Mouse (Mus musculus) hindbrain, embryonic 11.5 days (tissue): ENCODE measurements around the gene Lipe. TPM values are rescaled to one million over a fixed set of nuclear protein-coding genes. Genes with fewer than 3 reads are reported as not detected.
"Not testable (repeated sequence)": the region's sequence is repeated elsewhere in the genome, so short reads cannot be mapped to it uniquely, and the experiment has no call there.

Source experiments
- ATAC-seq: fragments of 200-750 bp; cut with Nextera tagmentation; 2 replicates; pipeline ENCODE4 v1.8.0; 2017; ENCODE audit warnings: mild to moderate bottlenecking, moderate TSS enrichment, moderate library complexity; ENCODE audit not compliant: low FRiP score
- DNase-seq: peaks from one replicate; pipeline ENCODE4 v3.0.0-alpha.2; 2015; ENCODE audit warnings: low spot score
- H3K27ac ChIP-seq: fragments of 300-500 bp; sonication (generic); 2 replicates; pipeline ENCODE4 v1.5.1; 2014; ENCODE audit warnings: mild to moderate bottlenecking, low read depth, low read length
- H3K27me3 ChIP-seq: fragments of 300-500 bp; sonication (generic); 2 replicates; pipeline ENCODE4 v1.6.1; 2014; ENCODE audit warnings: mild to moderate bottlenecking, low read length, moderate library complexity, mixed read lengths; ENCODE audit not compliant: control insufficient read depth, insufficient read depth
- H3K36me3 ChIP-seq: fragments of 300-500 bp; sonication (generic); 2 replicates; pipeline ENCODE4 v1.6.1; 2014; ENCODE audit warnings: mild to moderate bottlenecking, low read length, moderate library complexity, mixed read lengths; ENCODE audit not compliant: control insufficient read depth, insufficient read depth
- H3K4me1 ChIP-seq: fragments of 300-500 bp; sonication (generic); replicated peaks from 2 replicates; pipeline ENCODE4 v1.6.1; 2014; ENCODE audit warnings: low read length, mixed read lengths; ENCODE audit not compliant: control insufficient read depth, insufficient read depth
- H3K4me2 ChIP-seq: fragments of 300-500 bp; sonication (generic); replicated peaks from 2 replicates; pipeline ENCODE4 v1.6.1; 2014; ENCODE audit warnings: mild to moderate bottlenecking, low read depth, low read length
- H3K4me3 ChIP-seq: fragments of 300-500 bp; sonication (generic); 2 replicates; pipeline ENCODE4 v1.5.1; 2014; ENCODE audit warnings: low read depth, low read length
- H3K9ac ChIP-seq: fragments of 300-500 bp; sonication (generic); 2 replicates; pipeline ENCODE4 v1.6.1; 2014; ENCODE audit warnings: low read depth, low read length
- H3K9me3 ChIP-seq: fragments of 300-500 bp; sonication (generic); 2 replicates; pipeline ENCODE4 v1.6.1; 2016; ENCODE audit warnings: low read length; ENCODE audit not compliant: control insufficient read depth
- WGBS: fragments of 180-500 bp; shearing (Covaris S2); extraction: QIAGEN DNeasy Blood & Tissue Kit; methylation state at CpG from one replicate; pipeline ENCODE4 v1.1.7; 2014; 5-methylcytosine and 5-hydroxymethylcytosine counted together
- polyA plus RNA-seq: library from polyadenylated mRNA; unstranded; fragments of >200 nt; fragmentation: Nextera tagmentation; extraction: Ambion mirVana; gene quantifications from 2 replicates; pipeline ENCODE4 v1.2.1, GENCODE M21; 2014

Lipe gene
- polyA plus RNA-seq, 1 experiment from 2014 or later, result 2.6 TPM

- no peak for ATAC-seq
- WGBS, result 82% methylated on average over 7 of the region's 7 CpGs
- H3K9ac ChIP-seq, result no peak overlapping the region
- DNase-seq, result no peak
- no peak overlapping the region for H3K27ac ChIP-seq
- no peaks in the 10 kb centered on the region for H3K27me3 ChIP-seq
- H3K4me3 ChIP-seq, result no peak overlapping the region
- no peak overlapping the region for H3K4me2 ChIP-seq
- H3K9me3 ChIP-seq, result no peaks in the 10 kb centered on the region
- H3K36me3 ChIP-seq, result no peaks in the 10 kb centered on the region
- H3K4me1 ChIP-seq, result no peaks in the 10 kb centered on the region
Measured at GRCm38 (mm10) chr7:25406468-25406867, 8.0 kb upstream of the Lipe start.

GRCm38 (mm10) chr7:25402671-25403101, 4.2 kb upstream of the Lipe start:
- Histone ChIP-seq H3K4me1 (no peaks in the 10 kb centered on the region), H3K4me2 (no peak overlapping the region), H3K4me3 (no peak overlapping the region), H3K9ac (no peak overlapping the region), H3K27me3 (no peaks in the 10 kb centered on the region), H3K36me3 (no peaks in the 10 kb centered on the region), H3K27ac (no peak overlapping the region), H3K9me3 (no peaks in the 10 kb centered on the region)
- ATAC-seq, result no peak
- DNase-seq, result peak; percentile 55
- 0% methylated on average over 2 of the region's 2 CpGs for WGBS

- H3K4me2 ChIP-seq, result no peak overlapping the region
- H3K36me3 ChIP-seq, result no peaks in the 10 kb centered on the region
- H3K27me3 ChIP-seq, result no peaks in the 10 kb centered on the region
- no peaks in the 10 kb centered on the region for H3K4me1 ChIP-seq
- H3K9ac ChIP-seq, result no peak overlapping the region
- ATAC-seq (no peak), DNase-seq (no peak)
- H3K4me3 ChIP-seq, result no peak overlapping the region
- WGBS, result 26% methylated on average over 5 of the region's 5 CpGs
- no peaks in the 10 kb centered on the region for H3K9me3 ChIP-seq
- no peak overlapping the region for H3K27ac ChIP-seq
Measured at GRCm38 (mm10) chr7:25401986-25402385, 3.5 kb upstream of the Lipe start.

GRCm38 (mm10) chr7:25401551-25401950, 3.0 kb upstream of the Lipe start:
- no peak overlapping the region for H3K9ac ChIP-seq
- H3K4me1 ChIP-seq, result no peaks in the 10 kb centered on the region
- no peaks in the 10 kb centered on the region for H3K36me3 ChIP-seq
- no peak for ATAC-seq
- 67% methylated on average over 2 of the region's 2 CpGs for WGBS
- no peaks in the 10 kb centered on the region for H3K27me3 ChIP-seq
- H3K4me3 ChIP-seq, result no peak overlapping the region
- no peak overlapping the region for H3K4me2 ChIP-seq
- no peaks in the 10 kb centered on the region for H3K9me3 ChIP-seq
- DNase-seq, result no peak
- H3K27ac ChIP-seq, result no peak overlapping the region

GRCm38 (mm10) chr7:25399028-25399427, 518 bp upstream of the Lipe start:
- not testable (repeated sequence) for H3K4me1 ChIP-seq, H3K9ac ChIP-seq, H3K4me2 ChIP-seq, H3K4me3 ChIP-seq, H3K27ac ChIP-seq, H3K9me3 ChIP-seq, H3K27me3 ChIP-seq, ATAC-seq, DNase-seq, H3K36me3 ChIP-seq

GRCm38 (mm10) chr7:25396621-25397020, 1.9 kb downstream of the Lipe start:
- Histone ChIP-seq H3K4me1 (peaks cover 8% of the 10 kb centered on the region), H3K4me2 (no peak overlapping the region; the same call in 1 of the 2 replicates), H3K9ac (no peak overlapping the region), H3K9me3 (no peaks in the 10 kb centered on the region), H3K36me3 (no peaks in the 10 kb centered on the region), H3K27me3 (no peaks in the 10 kb centered on the region), H3K4me3 (no peak overlapping the region), H3K27ac (no peak overlapping the region)
- 93% methylated on average over 14 of the region's 14 CpGs for WGBS
- no peak for ATAC-seq
- DNase-seq, result no peak

GRCm38 (mm10) chr7:25395558-25396521, 2.7 kb downstream of the Lipe start:
- no peaks in the 10 kb centered on the region for H3K9me3 ChIP-seq
- peak overlapping the region; percentile 72 for H3K9ac ChIP-seq
- 7% methylated on average over 52 of the region's 52 CpGs for WGBS
- peak; percentile 98 for ATAC-seq
- no peaks in the 10 kb centered on the region for H3K27me3 ChIP-seq
- H3K27ac ChIP-seq, result 0 out of 2 replicates have a peak overlapping the region, but pooled peaks have one; percentile 30
- peak overlapping the region; percentile 73 for H3K4me3 ChIP-seq
- no peaks in the 10 kb centered on the region for H3K36me3 ChIP-seq
- peaks cover 8% of the 10 kb centered on the region for H3K4me1 ChIP-seq
- peak overlapping the region; percentile 82 for H3K4me2 ChIP-seq
- peak; percentile 93 for DNase-seq

- ATAC-seq, result peak; percentile 56
- no peak for DNase-seq
- WGBS, result 1% methylated on average over 22 of the region's 22 CpGs
- Histone ChIP-seq H3K36me3 (no peaks in the 10 kb centered on the region), H3K4me3 (peak overlapping the region; percentile 73), H3K27ac (no peak overlapping the region), H3K9me3 (no peaks in the 10 kb centered on the region), H3K9ac (peak overlapping the region; percentile 72), H3K4me1 (peaks cover 8% of the 10 kb centered on the region), H3K27me3 (no peaks in the 10 kb centered on the region), H3K4me2 (peak overlapping the region; percentile 82)
Measured at GRCm38 (mm10) chr7:25395186-25395557, 3.3 kb downstream of the Lipe start.

- H3K27ac ChIP-seq, result no peak overlapping the region
- H3K4me1 ChIP-seq, result peaks cover 8% of the 10 kb centered on the region
- 18% methylated on average over 7 of the region's 7 CpGs for WGBS
- H3K4me2 ChIP-seq, result peak overlapping the region; percentile 82
- ATAC-seq, result no peak
- H3K36me3 ChIP-seq, result no peaks in the 10 kb centered on the region
- H3K9me3 ChIP-seq, result no peaks in the 10 kb centered on the region
- H3K27me3 ChIP-seq, result no peaks in the 10 kb centered on the region
- peak overlapping the region; percentile 72 for H3K9ac ChIP-seq
- H3K4me3 ChIP-seq, result peak overlapping the region; percentile 73
- DNase-seq, result no peak
Measured at GRCm38 (mm10) chr7:25394754-25395153, 3.8 kb downstream of the Lipe start.
